Mouse (Mus musculus) gastrocnemius, postnatal 4 days (tissue): ENCODE results near the gene Cyp2c70. TPM values are rescaled to one million over a fixed set of nuclear protein-coding genes. Genes with fewer than 3 reads are reported as not detected.

Source experiments
- total RNA-seq, 2 experiments: library from RNA; stranded (reverse); gene quantifications; 2 replicates each; pipeline ENCODE4 v1.2.3; 2021

Gene Cyp2c70
- total RNA-seq, 2 experiments from 2014 or later = 0.32 to 0.70 TPM

Other genes starting within 250 kb of the Cyp2c70 start
- under 1 TPM in 1 of 2 experiments, not detected in 1; 0.29 TPM for gene Cyp2c37, start 194.9 kb downstream of the Cyp2c70 start, total RNA-seq
- not detected for gene Cyp2c54, start 113.5 kb downstream of the Cyp2c70 start, total RNA-seq
- gene Cyp2c50, start 97.6 kb downstream of the Cyp2c70 start, total RNA-seq = not detected
- gene Pdlim1, start 84.5 kb upstream of the Cyp2c70 start, total RNA-seq = 100 to 1,000 TPM; 219 to 227 TPM